Mouse (Mus musculus) liver, adult 2 months (tissue): ENCODE measurements around the gene A4galt. TPM values are rescaled to one million over a fixed set of nuclear protein-coding genes. Genes with fewer than 3 reads are reported as not detected.

ENCODE experiments used
- DNase-seq: peaks from one replicate; pipeline ENCODE4 v3.0.0-alpha.2; 2011; ENCODE audit warnings: low read depth, low spot score; ENCODE audit errors: extremely low read depth
- H3K27ac ChIP-seq: fragments of 200-500 bp; replicated peaks from 2 replicates; pipeline ENCODE4 v1.5.1; 2012; ENCODE audit warnings: low read depth, mild to moderate bottlenecking, control low read depth, inconsistent platforms, low read length; ENCODE audit not compliant: insufficient read depth
- H3K27me3 ChIP-seq: fragments of 200-500 bp; 2 replicates; pipeline ENCODE4 v1.6.1; 2012; ENCODE audit warnings: mild to moderate bottlenecking, moderate library complexity, low read length, inconsistent platforms; ENCODE audit not compliant: control insufficient read depth, insufficient read depth
- H3K36me3 ChIP-seq: fragments of 200-500 bp; 2 replicates; pipeline ENCODE4 v1.6.1; 2012; ENCODE audit warnings: low read length, inconsistent platforms; ENCODE audit not compliant: control insufficient read depth, insufficient read depth
- H3K4me1 ChIP-seq: fragments of 200-500 bp; 2 replicates; pipeline ENCODE4 v1.6.1; 2011; ENCODE audit warnings: low read length; ENCODE audit not compliant: control insufficient read depth, insufficient read depth
- H3K4me3 ChIP-seq: fragments of 200-500 bp; 2 replicates; pipeline ENCODE4 v1.5.1; 2011; ENCODE audit warnings: low read depth, mild to moderate bottlenecking, control low read depth, low read length, moderate library complexity; ENCODE audit not compliant: insufficient read depth
- H3K79me2 ChIP-seq: fragments of 200-500 bp; 2 replicates; pipeline ENCODE4 v1.6.1; 2012; ENCODE audit warnings: inconsistent platforms, mild to moderate bottlenecking, low read length, moderate library complexity; ENCODE audit not compliant: control insufficient read depth, insufficient read depth
- H3K9ac ChIP-seq: fragments of 200-500 bp; 2 replicates; pipeline ENCODE4 v1.6.1; 2012; ENCODE audit warnings: low read depth, mild to moderate bottlenecking, control low read depth, inconsistent platforms, low read length
- CTCF ChIP-seq: fragments of 200-500 bp; IDR thresholded peaks from 2 replicates; pipeline ENCODE4 v1.5.1; 2011; ENCODE audit warnings: low read depth, low read length, control low read depth
- POLR2A ChIP-seq: fragments of 200-500 bp; IDR thresholded peaks from 2 replicates; pipeline ENCODE4 v1.6.1; 2011; ENCODE audit warnings: low read length, control low read depth; ENCODE audit not compliant: insufficient read depth; ENCODE audit errors: extremely low read depth
- WGBS: fragments of 180-500 bp; shearing (Covaris S2); methylation state at CpG from one replicate; pipeline ENCODE4 v1.1.7; 2018; 5-methylcytosine and 5-hydroxymethylcytosine counted together
- polyA plus RNA-seq: library from polyadenylated mRNA; depleted of rRNA; stranded (reverse); fragments of >200 nt; gene quantifications from 2 replicates; pipeline ENCODE4 v1.2.3, GENCODE M21; 2012
- total RNA-seq: library from RNA; depleted of rRNA; stranded (reverse); fragments of >200 nt; gene quantifications from 2 replicates; pipeline ENCODE4 v1.2.3, GENCODE M21; 2014

Gene A4galt
- total and polyA plus RNA-seq, 2 experiments = 0.28 to 0.46 TPM

DNA sequence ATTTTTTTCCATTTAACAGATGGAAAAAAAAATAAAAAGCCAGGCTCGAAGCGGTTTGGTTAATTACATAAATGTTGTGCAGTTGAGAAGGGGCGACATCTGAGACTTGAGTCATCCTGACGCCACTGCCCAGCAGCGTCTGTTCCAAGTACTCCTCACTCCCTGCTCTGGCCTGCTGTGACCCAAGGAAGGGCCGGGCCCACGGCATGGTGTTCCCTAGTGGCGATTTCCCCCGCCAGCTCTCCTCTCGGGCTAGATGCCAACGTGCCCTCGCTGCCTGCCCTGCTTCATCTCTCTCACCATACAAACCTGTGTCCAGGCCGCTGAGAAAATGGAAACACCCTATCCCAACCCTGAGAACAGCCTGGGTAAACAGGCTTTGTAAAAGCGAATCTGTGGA lies 486 bp upstream of the A4galt start:
- Histone ChIP-seq H3K4me1 (no peaks in the 10 kb centered on the region), H3K79me2 (no peaks in the 10 kb centered on the region), H3K9ac (no peak overlapping the region), H3K27me3 (peaks cover 8% of the 10 kb centered on the region; the same call in 1 of the 2 replicates), H3K36me3 (no peaks in the 10 kb centered on the region), H3K27ac (no peak overlapping the region), H3K4me3 (no peak overlapping the region)
- TF ChIP-seq POLR2A (no peak), CTCF (no peak)
- no peak for DNase-seq
- WGBS = 73% methylated on average over 14 of the region's 14 CpGs

DNA sequence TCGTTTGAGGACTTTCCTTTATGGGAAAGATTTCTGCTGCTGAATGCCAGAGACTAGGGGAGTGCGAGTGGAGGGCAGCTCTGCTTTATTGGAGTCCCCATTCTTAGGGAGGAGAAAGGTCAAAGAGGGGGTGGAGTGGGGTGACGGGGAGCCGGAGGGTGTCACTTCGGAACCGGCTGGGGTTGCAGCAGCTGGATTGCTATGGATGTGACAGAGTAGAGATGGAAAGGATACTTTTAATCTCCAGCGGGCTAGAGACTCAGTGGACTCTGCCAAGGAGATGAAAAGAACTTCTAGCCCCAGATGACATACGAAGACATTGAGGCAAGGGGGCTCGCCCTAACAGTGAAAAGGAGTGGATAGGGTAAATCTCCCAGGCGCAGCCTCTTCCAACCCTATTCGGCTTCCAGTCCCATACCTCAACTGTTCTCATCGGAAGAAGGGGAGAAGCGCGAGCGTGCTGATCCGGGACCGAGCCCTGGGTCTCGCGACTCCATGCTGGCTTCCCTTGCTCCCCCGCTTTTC lies 861 bp downstream of the A4galt start:
- no peak overlapping the region for H3K27ac ChIP-seq
- DNase-seq = no peak
- TF ChIP-seq POLR2A (no peak), CTCF (no peak)
- H3K36me3 ChIP-seq = no peaks in the 10 kb centered on the region
- H3K4me3 ChIP-seq = peak overlapping the region; percentile 38; the same call in 1 of the 2 replicates
- WGBS = 5% methylated on average over 20 of the region's 20 CpGs
- no peaks in the 10 kb centered on the region for H3K79me2 ChIP-seq
- no peak overlapping the region for H3K9ac ChIP-seq
- peaks cover 8% of the 10 kb centered on the region; the same call in 1 of the 2 replicates for H3K27me3 ChIP-seq
- H3K4me1 ChIP-seq = no peaks in the 10 kb centered on the region

DNA sequence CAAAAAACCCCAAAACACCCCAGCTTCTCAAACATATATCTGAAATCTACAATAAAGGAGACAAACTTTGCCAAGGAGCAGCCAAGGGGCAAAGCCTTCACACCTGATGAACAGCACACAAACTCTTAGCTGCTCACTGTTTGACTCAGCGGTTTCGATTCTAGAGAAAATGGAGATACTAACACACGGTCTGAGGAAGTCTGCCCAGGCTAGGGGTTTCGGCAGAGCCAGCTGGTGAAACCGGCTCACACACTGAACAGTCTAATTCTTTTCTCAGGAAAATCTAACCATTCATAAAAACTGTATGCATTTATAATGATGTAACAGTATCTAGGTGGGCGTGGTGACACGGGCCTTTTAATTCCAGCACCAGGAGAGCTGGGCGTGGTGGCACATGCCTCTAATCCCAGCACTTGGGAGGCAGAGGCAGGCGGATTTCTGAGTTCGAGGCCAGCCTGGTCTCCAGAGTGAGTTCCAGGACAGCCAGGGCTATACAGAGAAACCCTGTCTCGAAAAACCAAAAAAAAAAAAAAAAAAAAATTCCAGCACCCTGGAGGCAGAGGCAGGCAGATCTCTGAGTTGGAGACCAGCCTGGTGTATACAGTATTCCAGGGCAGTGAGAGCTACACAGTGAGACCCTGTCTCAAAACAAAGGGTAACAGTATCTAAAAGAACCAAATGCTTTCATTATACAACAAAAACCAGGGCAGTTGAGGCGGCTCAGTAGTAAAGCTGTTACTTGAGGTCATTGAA lies 1.9 kb downstream of the A4galt start:
- H3K4me1 ChIP-seq = no peaks in the 10 kb centered on the region
- H3K79me2 ChIP-seq = no peaks in the 10 kb centered on the region
- no peaks in the 10 kb centered on the region for H3K36me3 ChIP-seq
- H3K27ac ChIP-seq = no peak overlapping the region
- DNase-seq = no peak
- H3K4me3 ChIP-seq = no peak overlapping the region
- TF ChIP-seq CTCF (no peak), POLR2A (no peak)
- no peak overlapping the region for H3K9ac ChIP-seq
- H3K27me3 ChIP-seq = peaks cover 6% of the 10 kb centered on the region; the same call in 1 of the 2 replicates
- 94% methylated on average over 12 of the region's 12 CpGs for WGBS

DNA sequence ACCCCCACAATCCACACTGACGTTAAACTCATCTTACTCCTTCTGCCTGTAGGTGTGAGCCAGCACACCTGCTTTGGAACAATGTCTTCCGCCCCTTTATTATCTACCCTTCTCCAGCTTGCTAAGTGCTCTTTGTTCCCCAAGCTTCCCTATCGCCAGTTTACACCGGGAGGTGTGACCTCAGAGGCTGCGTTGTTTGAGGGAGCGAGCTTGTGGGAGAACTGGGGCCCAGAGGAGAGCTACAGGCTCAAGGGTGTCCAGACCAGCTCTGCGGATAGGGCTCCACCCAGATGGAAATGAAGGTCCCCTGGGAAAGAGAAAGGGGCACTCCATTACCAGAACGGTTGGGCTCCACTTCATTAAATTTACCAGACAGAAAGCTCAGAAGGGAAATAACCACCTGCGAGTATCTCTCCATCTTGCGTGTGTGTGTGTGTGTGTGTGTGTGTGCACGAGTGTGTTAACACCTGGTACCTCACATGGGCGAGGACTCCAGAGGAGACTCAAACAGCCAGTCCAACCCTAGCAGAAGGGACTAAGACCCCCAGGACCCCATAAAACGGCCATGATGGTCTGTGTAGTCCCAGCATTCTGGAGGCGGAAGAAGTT lies 3.2 kb downstream of the A4galt start:
- Histone ChIP-seq H3K36me3 (no peaks in the 10 kb centered on the region), H3K4me1 (no peaks in the 10 kb centered on the region), H3K4me3 (no peak overlapping the region), H3K27ac (no peak overlapping the region), H3K27me3 (peaks cover 6% of the 10 kb centered on the region; the same call in 1 of the 2 replicates), H3K9ac (no peak overlapping the region), H3K79me2 (no peaks in the 10 kb centered on the region)
- no peak for DNase-seq
- 63% methylated on average over 14 of the region's 14 CpGs for WGBS
- TF ChIP-seq CTCF = no peak
- TF ChIP-seq POLR2A = no peak

DNA sequence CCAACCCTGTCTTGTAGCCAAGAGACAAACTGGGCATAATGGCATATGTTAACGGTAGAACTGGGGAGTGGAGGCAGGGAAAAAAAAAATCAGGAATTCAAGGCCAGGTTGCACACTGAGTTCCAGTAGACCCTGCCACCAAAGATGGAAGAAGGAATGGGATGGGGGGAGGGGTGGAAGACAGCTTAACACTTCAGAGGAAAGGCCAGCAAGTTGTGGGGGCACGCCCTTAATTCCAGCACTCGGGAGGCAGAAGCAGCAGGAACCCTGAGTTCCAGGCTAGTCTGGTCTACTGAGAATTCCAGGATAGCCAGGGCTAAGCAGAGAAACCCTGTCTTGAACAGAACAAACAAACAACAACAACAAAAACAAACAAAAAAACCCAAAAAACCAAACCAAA lies 7.2 kb downstream of the A4galt start:
- no peaks in the 10 kb centered on the region for H3K36me3 ChIP-seq
- no peaks in the 10 kb centered on the region for H3K4me1 ChIP-seq
- no peak for TF ChIP-seq CTCF
- TF ChIP-seq POLR2A = no peak
- no peak for DNase-seq
- no peak overlapping the region for H3K27ac ChIP-seq
- no peaks in the 10 kb centered on the region for H3K79me2 ChIP-seq
- no peaks in the 10 kb centered on the region; the same call in 1 of the 2 replicates for H3K27me3 ChIP-seq
- no peak overlapping the region for H3K4me3 ChIP-seq
- no peak overlapping the region for H3K9ac ChIP-seq
- WGBS = 92% methylated on average over 3 of the region's 3 CpGs
